Mouse (Mus musculus) E14TG2a.4 (cell line): ENCODE measurements around the gene Ccdc194.

Experiments
- H3K27me3 ChIP-seq: 2 replicates; pipeline ENCODE4 v1.6.1; 2014; ENCODE audit warnings: low read length, control low read depth; ENCODE audit not compliant: insufficient read depth
- H3K36me3 ChIP-seq: 2 replicates; pipeline ENCODE4 v1.6.1; 2014; ENCODE audit warnings: low read length, control low read depth; ENCODE audit not compliant: insufficient read depth
- H3K4me1 ChIP-seq: replicated peaks from 2 replicates; pipeline ENCODE4 v1.6.1; 2014; ENCODE audit warnings: low read depth, low read length, control low read depth
- H3K4me3 ChIP-seq: replicated peaks from 2 replicates; pipeline ENCODE4 v1.5.1; 2014; ENCODE audit warnings: mild to moderate bottlenecking, low read length
- H3K9me3 ChIP-seq: 2 replicates; pipeline ENCODE4 v1.6.1; 2014; ENCODE audit warnings: low read length, control low read depth
- CTCF ChIP-seq: conservative IDR thresholded peaks from 2 replicates; pipeline ENCODE4 v1.5.1; 2014; ENCODE audit warnings: low read length
- NANOG ChIP-seq: IDR thresholded peaks from 2 replicates; pipeline ENCODE4 v1.6.1; 2014; ENCODE audit warnings: borderline replicate concordance, low read length, mixed read lengths
- POU5F1 ChIP-seq: IDR thresholded peaks from 2 replicates; pipeline ENCODE4 v1.6.1; 2014; ENCODE audit warnings: low read length, borderline replicate concordance

The Ccdc194 gene

GRCm38 (mm10) chr8:71509316-71509715 lies 16.2 kb downstream of the Ccdc194 start:
- peaks cover 74% of the 10 kb centered on the region for H3K27me3 ChIP-seq
- peaks cover 7% of the 10 kb centered on the region; the same call in 1 of the 2 replicates for H3K36me3 ChIP-seq
- H3K4me1 ChIP-seq = peaks cover 59% of the 10 kb centered on the region
- no peak overlapping the region for H3K4me3 ChIP-seq
- no peaks in the 10 kb centered on the region for H3K9me3 ChIP-seq
- no peak for TF ChIP-seq NANOG
- TF ChIP-seq CTCF = no peak
- TF ChIP-seq POU5F1 = no peak

GRCm38 (mm10) chr8:71507589-71508104 lies 17.9 kb downstream of the Ccdc194 start:
- H3K4me1 ChIP-seq = peaks cover 54% of the 10 kb centered on the region
- peak overlapping the region; percentile 81 for H3K4me3 ChIP-seq
- H3K27me3 ChIP-seq = peaks cover 71% of the 10 kb centered on the region
- no peaks in the 10 kb centered on the region for H3K9me3 ChIP-seq
- TF ChIP-seq POU5F1 (no peak), NANOG (no peak)
- H3K36me3 ChIP-seq = peaks cover 7% of the 10 kb centered on the region; the same call in 1 of the 2 replicates

- Histone ChIP-seq H3K4me3 (no peak overlapping the region), H3K36me3 (peaks cover 7% of the 10 kb centered on the region; the same call in 1 of the 2 replicates), H3K9me3 (no peaks in the 10 kb centered on the region), H3K27me3 (peaks cover 56% of the 10 kb centered on the region), H3K4me1 (peaks cover 42% of the 10 kb centered on the region)
- no peak for TF ChIP-seq POU5F1
- TF ChIP-seq CTCF = no peak
- TF ChIP-seq NANOG = no peak
Measured at GRCm38 (mm10) chr8:71505979-71506378, 19.5 kb downstream of the Ccdc194 start.

GRCm38 (mm10) chr8:71505326-71505725 lies 20.2 kb downstream of the Ccdc194 start:
- H3K36me3 ChIP-seq = peaks cover 7% of the 10 kb centered on the region; the same call in 1 of the 2 replicates
- H3K4me3 ChIP-seq = no peak overlapping the region
- peaks cover 50% of the 10 kb centered on the region for H3K27me3 ChIP-seq
- no peaks in the 10 kb centered on the region for H3K9me3 ChIP-seq
- peaks cover 47% of the 10 kb centered on the region for H3K4me1 ChIP-seq
- no peak for TF ChIP-seq NANOG
- no peak for TF ChIP-seq POU5F1
- no peak for TF ChIP-seq CTCF

- no peak overlapping the region for H3K4me3 ChIP-seq
Measured at GRCm38 (mm10) chr8:71504349-71504748, 21.2 kb downstream of the Ccdc194 start.

GRCm38 (mm10) chr8:71498816-71499690 lies 26.5 kb downstream of the Ccdc194 start:
- peaks cover 23% of the 10 kb centered on the region for H3K36me3 ChIP-seq
- H3K4me3 ChIP-seq = peak overlapping the region; percentile 66
- no peaks in the 10 kb centered on the region for H3K27me3 ChIP-seq
- H3K9me3 ChIP-seq = no peaks in the 10 kb centered on the region
- H3K4me1 ChIP-seq = peaks cover 62% of the 10 kb centered on the region
- TF ChIP-seq NANOG = no peak
- TF ChIP-seq POU5F1 = no peak
- no peak for TF ChIP-seq CTCF

More at GRCm38 (mm10) chr8:71504349-71504748, 21.2 kb downstream of the Ccdc194 start:
- Histone ChIP-seq H3K36me3 (peaks cover 7% of the 10 kb centered on the region; the same call in 1 of the 2 replicates), H3K4me1 (peaks cover 52% of the 10 kb centered on the region), H3K9me3 (no peaks in the 10 kb centered on the region), H3K27me3 (peaks cover 40% of the 10 kb centered on the region)
- no peak for TF ChIP-seq CTCF
- no peak for TF ChIP-seq NANOG
- TF ChIP-seq POU5F1 = no peak

- H3K4me3 ChIP-seq = peak overlapping the region; percentile 66
- no peaks in the 10 kb centered on the region for H3K9me3 ChIP-seq
- H3K36me3 ChIP-seq = peaks cover 31% of the 10 kb centered on the region
- TF ChIP-seq CTCF (no peak), NANOG (no peak), POU5F1 (no peak)
- peaks cover 65% of the 10 kb centered on the region for H3K4me1 ChIP-seq
- H3K27me3 ChIP-seq = no peaks in the 10 kb centered on the region
Measured at GRCm38 (mm10) chr8:71497881-71498501, 27.5 kb downstream of the Ccdc194 start.

GRCm38 (mm10) chr8:71497077-71497645 lies 28.4 kb downstream of the Ccdc194 start:
- no peaks in the 10 kb centered on the region for H3K27me3 ChIP-seq
- H3K36me3 ChIP-seq = peaks cover 39% of the 10 kb centered on the region
- H3K4me3 ChIP-seq = peak overlapping the region; percentile 7; the same call in 1 of the 2 replicates
- no peaks in the 10 kb centered on the region for H3K9me3 ChIP-seq
- TF ChIP-seq CTCF (no peak), NANOG (no peak), POU5F1 (no peak)
- H3K4me1 ChIP-seq = peaks cover 72% of the 10 kb centered on the region
